Mouse (Mus musculus): Measurements from ENCODE around the gene Nsg2. TPM values are rescaled to one million over a fixed set of nuclear protein-coding genes. Genes with fewer than 3 reads are reported as not detected.

Gene Nsg2
- 1.1 and 3.7 TPM in 2 replicates for total RNA-seq (2014; rRNA removed; ENCODE audit: low replicate concordance)
- polyA plus RNA-seq (2015; fragmentation: Nextera tagmentation; extraction: Ambion mirVana), result 1.2 and 1.7 TPM in 2 replicates

DNA sequence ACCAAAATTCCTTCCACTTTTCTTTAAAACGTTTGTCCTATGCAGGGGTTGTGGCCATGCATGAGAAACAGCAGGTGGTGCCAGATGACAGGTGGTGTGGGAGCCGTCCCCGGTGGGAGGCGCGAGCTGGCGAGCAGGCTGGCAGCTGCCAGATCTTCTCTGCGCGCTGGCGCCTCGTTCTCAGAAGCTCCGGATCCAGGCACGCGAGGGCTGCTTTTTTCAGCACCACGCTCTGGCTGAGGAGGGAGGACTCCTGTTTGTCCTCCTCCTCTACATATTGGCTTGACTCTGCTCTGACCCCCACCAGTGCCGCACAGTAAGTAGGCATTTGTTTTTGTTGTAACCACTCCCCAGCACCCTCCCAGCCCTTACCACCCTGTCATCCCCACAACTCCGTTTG lies at the start of gene Nsg2:
Nsg2 (plus strand) TSS at position 183 of the 400 bp plus-strand sequence.
- DNase-seq (ENCODE audit: low spot score), result peak; percentile 78
- Histone ChIP-seq H3K9me3 (replicated peaks; ENCODE audit: control insufficient read depth, low read length) (no peaks in the 10 kb centered on the region), H3K9ac (replicated peaks; ENCODE audit: low read depth, low read length) (no peak within 1 kb of the TSS), H3K4me3 (ENCODE audit: low read depth, low read length) (peak within 1 kb of the TSS; percentile 24), H3K27ac (ENCODE audit: low read depth) (no peak within 1 kb of the TSS; the same call in 1 of the 2 replicates), H3K4me1 (ENCODE audit: control insufficient read depth, insufficient read depth) (no peaks in the 10 kb centered on the region), H3K4me2 (ENCODE audit: low read depth, low read length) (peak within 1 kb of the TSS; percentile 44), H3K27me3 (ENCODE audit: control insufficient read depth, insufficient read depth, low read length) (peaks cover 15% of the 10 kb centered on the region), H3K36me3 (replicated peaks; ENCODE audit: control insufficient read depth, insufficient read depth, low read length) (no peaks in the 10 kb centered on the region)
- WGBS, result under 1% methylated on average over 16 of the region's 16 CpGs
- TF ChIP-seq CTCF (IDR thresholded peaks at IDR 0.05; ENCODE audit: low read depth) (peak; percentile 82), EP300 (IDR thresholded peaks at IDR 0.05; ENCODE audit: low read depth) (no peak)
- ATAC-seq (ENCODE audit: insufficient read depth, low read depth), result peak; percentile 88

DNA sequence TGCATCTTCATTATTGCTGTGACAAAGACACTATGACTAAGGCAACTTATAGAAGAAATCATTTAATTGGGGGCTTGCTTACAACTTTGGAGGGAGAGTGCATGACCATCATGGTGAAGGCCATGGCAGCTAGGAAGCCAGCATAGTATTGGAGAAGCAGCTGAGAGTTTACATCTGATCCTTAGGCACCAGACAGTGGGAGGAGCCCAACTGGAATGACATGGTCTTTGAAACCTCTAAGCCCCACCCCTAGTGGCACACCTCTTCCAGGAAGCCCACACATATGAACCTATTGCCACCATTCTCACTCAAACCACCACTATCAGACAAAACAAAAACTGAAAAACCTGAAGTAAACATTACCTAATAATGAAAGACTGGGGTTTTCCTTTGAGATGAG lies 40.2 kb upstream of the Nsg2 start:
- H3K27me3 ChIP-seq (ENCODE audit: control insufficient read depth, insufficient read depth, low read length), result no peaks in the 10 kb centered on the region
- ATAC-seq (ENCODE audit: insufficient read depth, low read depth) (no peak), DNase-seq (ENCODE audit: low spot score) (no peak)
- no peaks in the 10 kb centered on the region for H3K36me3 ChIP-seq (replicated peaks; ENCODE audit: control insufficient read depth, insufficient read depth, low read length)
- no peak overlapping the region for H3K27ac ChIP-seq (ENCODE audit: low read depth)
- H3K9ac ChIP-seq (replicated peaks; ENCODE audit: low read depth, low read length), result no peak overlapping the region
- H3K4me1 ChIP-seq (ENCODE audit: control insufficient read depth, insufficient read depth), result no peaks in the 10 kb centered on the region
- no peak overlapping the region for H3K4me3 ChIP-seq (ENCODE audit: low read depth, low read length)
- no peak overlapping the region for H3K4me2 ChIP-seq (ENCODE audit: low read depth, low read length)
- no peak for TF ChIP-seq EP300 (IDR thresholded peaks at IDR 0.05; ENCODE audit: low read depth)
- no peak for TF ChIP-seq CTCF (IDR thresholded peaks at IDR 0.05; ENCODE audit: low read depth)
- H3K9me3 ChIP-seq (replicated peaks; ENCODE audit: control insufficient read depth, low read length), result no peaks in the 10 kb centered on the region

- Histone ChIP-seq H3K36me3 (replicated peaks; ENCODE audit: control insufficient read depth, insufficient read depth, low read length) (no peaks in the 10 kb centered on the region), H3K27me3 (ENCODE audit: control insufficient read depth, insufficient read depth, low read length) (no peaks in the 10 kb centered on the region), H3K9me3 (replicated peaks; ENCODE audit: control insufficient read depth, low read length) (no peaks in the 10 kb centered on the region), H3K4me3 (ENCODE audit: low read depth, low read length) (no peak overlapping the region), H3K4me1 (ENCODE audit: control insufficient read depth, insufficient read depth) (peaks cover 4% of the 10 kb centered on the region; the same call in 1 of the 2 replicates), H3K27ac (ENCODE audit: low read depth) (no peak overlapping the region), H3K4me2 (ENCODE audit: low read depth, low read length) (no peak overlapping the region), H3K9ac (replicated peaks; ENCODE audit: low read depth, low read length) (no peak overlapping the region)
- ATAC-seq (ENCODE audit: insufficient read depth, low read depth) (no peak), DNase-seq (ENCODE audit: low spot score) (no peak)
- no peak for TF ChIP-seq EP300 (IDR thresholded peaks at IDR 0.05; ENCODE audit: low read depth)
- TF ChIP-seq CTCF (IDR thresholded peaks at IDR 0.05; ENCODE audit: low read depth), result no peak
- 94% methylated on average over 1 of the region's 1 CpGs for WGBS
Measured at GRCm38 (mm10) chr11:31963993-31964392, 36.3 kb upstream of the Nsg2 start.

- no peaks in the 10 kb centered on the region for H3K9me3 ChIP-seq (replicated peaks; ENCODE audit: control insufficient read depth, low read length)
- H3K4me2 ChIP-seq (ENCODE audit: low read depth, low read length), result peak within 1 kb of the TSS; percentile 59
- ATAC-seq (ENCODE audit: insufficient read depth, low read depth) (no peak; the same call in 1 of the 2 replicates), DNase-seq (ENCODE audit: low spot score) (no peak)
- no peaks in the 10 kb centered on the region for H3K27me3 ChIP-seq (ENCODE audit: control insufficient read depth, insufficient read depth, low read length)
- H3K36me3 ChIP-seq (replicated peaks; ENCODE audit: control insufficient read depth, insufficient read depth, low read length), result no peaks in the 10 kb centered on the region
- peak within 1 kb of the TSS; percentile 35 for H3K4me3 ChIP-seq (ENCODE audit: low read depth, low read length)
- peaks cover 4% of the 10 kb centered on the region; the same call in 1 of the 2 replicates for H3K4me1 ChIP-seq (ENCODE audit: control insufficient read depth, insufficient read depth)
- no peak within 1 kb of the TSS for H3K27ac ChIP-seq (ENCODE audit: low read depth)
- TF ChIP-seq CTCF (IDR thresholded peaks at IDR 0.05; ENCODE audit: low read depth) (no peak), EP300 (IDR thresholded peaks at IDR 0.05; ENCODE audit: low read depth) (no peak)
- WGBS, result 41% methylated on average over 45 of the region's 49 CpGs
- H3K9ac ChIP-seq (replicated peaks; ENCODE audit: low read depth, low read length), result peak within 1 kb of the TSS; percentile 34; the same call in 1 of the 2 replicates
Measured at GRCm38 (mm10) chr11:31965256-31966134, 34.8 kb upstream of the Nsg2 start, which contains the start of gene 4930524B15Rik. Gene 4930524B15Rik (plus strand): TSS chr11:31965592.

- H3K27me3 ChIP-seq (ENCODE audit: control insufficient read depth, insufficient read depth, low read length), result no peaks in the 10 kb centered on the region
- no peaks in the 10 kb centered on the region for H3K9me3 ChIP-seq (replicated peaks; ENCODE audit: control insufficient read depth, low read length)
- no peak overlapping the region for H3K9ac ChIP-seq (replicated peaks; ENCODE audit: low read depth, low read length)
- no peaks in the 10 kb centered on the region for H3K36me3 ChIP-seq (replicated peaks; ENCODE audit: control insufficient read depth, insufficient read depth, low read length)
- WGBS, result 65% methylated on average over 4 of the region's 4 CpGs
- no peaks in the 10 kb centered on the region for H3K4me1 ChIP-seq (ENCODE audit: control insufficient read depth, insufficient read depth)
- H3K27ac ChIP-seq (ENCODE audit: low read depth), result no peak overlapping the region
- H3K4me2 ChIP-seq (ENCODE audit: low read depth, low read length), result no peak overlapping the region
- no peak for DNase-seq (ENCODE audit: low spot score)
- no peak for ATAC-seq (ENCODE audit: insufficient read depth, low read depth)
- no peak overlapping the region for H3K4me3 ChIP-seq (ENCODE audit: low read depth, low read length)
- no peak for TF ChIP-seq EP300 (IDR thresholded peaks at IDR 0.05; ENCODE audit: low read depth)
- no peak for TF ChIP-seq CTCF (IDR thresholded peaks at IDR 0.05; ENCODE audit: low read depth)
Measured at GRCm38 (mm10) chr11:31974132-31974531, 26.1 kb upstream of the Nsg2 start.
